Mouse (Mus musculus) adrenal gland, postnatal 0 days (tissue): ENCODE data around the gene Syce1l. TPM values are rescaled to one million over a fixed set of nuclear protein-coding genes. Genes with fewer than 3 reads are reported as not detected.

Source experiments
- polyA plus RNA-seq: library from polyadenylated mRNA; unstranded; fragments of >200 nt; fragmentation: Nextera tagmentation; extraction: Ambion mirVana; gene quantifications from 2 replicates; pipeline ENCODE4 v1.2.1, GENCODE M21; 2015

Gene Syce1l
- polyA plus RNA-seq, result not detected in 2 replicates

GRCm38 (mm10) chr8:113642926-113643325 lies at the start of gene Syce1l:
Syce1l (plus strand) TSS chr8:113643213.

GRCm38 (mm10) chr8:113634670-113635591 lies 8.1 kb upstream of the Syce1l start, which contains the start of gene Mon1b:
Mon1b (plus strand) TSS chr8:113635587.

Other genes with a start within 250 kb of the Syce1l start
- gene Mon1b, start 7.6 kb upstream of the Syce1l start, polyA plus RNA-seq, result 5.4 and 6.2 TPM in 2 replicates
- gene Adamts18, start 205.5 kb downstream of the Syce1l start, polyA plus RNA-seq, result 0.19 and 0.88 TPM in 2 replicates